In the genomic region with DNA sequence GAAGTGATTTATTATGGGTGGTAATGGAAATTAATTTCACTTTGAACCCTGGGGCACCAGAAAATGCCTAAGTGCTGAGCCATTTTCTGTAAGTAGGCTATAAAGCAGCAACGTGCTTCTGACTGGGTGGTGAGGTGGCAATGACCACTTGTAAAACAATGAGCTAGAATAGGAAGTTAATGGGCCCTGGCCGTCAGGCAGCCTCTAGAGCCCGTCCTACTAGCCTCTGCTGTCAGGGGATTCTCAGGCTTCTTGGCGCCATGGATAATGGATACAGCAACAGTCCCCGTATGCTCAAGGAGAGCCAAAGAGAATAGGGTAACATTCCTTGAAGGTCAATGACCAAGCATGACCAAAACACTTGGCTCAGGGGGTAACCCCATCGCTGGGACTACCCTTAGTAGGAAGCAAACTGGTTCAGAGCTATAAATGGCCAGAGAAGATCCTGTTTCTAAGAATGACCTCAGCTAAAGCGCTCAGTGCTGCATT, we compare ENCODE assay signal across 26 mouse cellular contexts.
A peak's percentile ranks its signal among the peaks of the same experiment; 100 is the strongest.
DNase-seq lines count a peak whose midpoint lies in the region; ATAC-seq and TF ChIP-seq lines count a peak whose summit lies in the region.
"Had no signal": no experiment of that assay in that cellular context is flagged by ENCODE, and none has a peak within 500 bp of the region (broad histone marks: within the 10 kb centered on the region; RNA-seq: fewer than 3 reads in every experiment).

No protein-coding gene starts in this region.

- no peaks in the 10 kb centered on the region for H3K36me3 ChIP-seq in kidney, postnatal 0 days (ENCODE audit: insufficient read depth, low read length)
- H3K36me3 ChIP-seq in myocyte (ENCODE audit: control insufficient read depth, insufficient read depth) = no peaks in the 10 kb centered on the region
- H3K36me3 ChIP-seq: embryonic facial prominence, embryonic 12.5 days; forebrain, embryonic 12.5 days; heart, embryonic 10.5 days; hindbrain, embryonic 15.5 days; intestine, embryonic 15.5 days; midbrain, embryonic 12.5 days had no signal

- TF ChIP-seq POLR2A in myocyte (IDR thresholded peaks at IDR 0.05; ENCODE audit: insufficient read length, low read depth) = peak; percentile 24

- H3K9me3 ChIP-seq in kidney, postnatal 0 days (replicated peaks; ENCODE audit: low read length) = no peaks in the 10 kb centered on the region
- H3K9me3 ChIP-seq: embryonic facial prominence, embryonic 12.5 days; forebrain, embryonic 12.5 days; heart, embryonic 10.5 days; hindbrain, embryonic 15.5 days; intestine, embryonic 15.5 days; midbrain, embryonic 12.5 days had no signal

- no peaks in the 10 kb centered on the region for H3K79me2 ChIP-seq in myocyte (ENCODE audit: control insufficient read depth, insufficient read depth)

- TF ChIP-seq CTCF in kidney, postnatal 0 days (IDR thresholded peaks at IDR 0.05; ENCODE audit: low read depth) = no peak

- no peak overlapping the region for H3K27ac ChIP-seq in kidney, postnatal 0 days
- H3K27ac ChIP-seq: embryonic facial prominence, embryonic 12.5 days; forebrain, embryonic 12.5 days; heart, embryonic 10.5 days; hindbrain, embryonic 15.5 days; intestine, embryonic 15.5 days; left cerebral cortex, adult 2 months; midbrain, embryonic 12.5 days had no signal

- H3K4me2 ChIP-seq in kidney, postnatal 0 days (ENCODE audit: low read length) = no peak overlapping the region
- H3K4me2 ChIP-seq in myocyte (ENCODE audit: low read depth) = peak overlapping the region; percentile 78
- H3K4me2 ChIP-seq: embryonic facial prominence, embryonic 12.5 days; forebrain, embryonic 12.5 days; hindbrain, embryonic 15.5 days; intestine, embryonic 15.5 days; liver, embryonic 11.5 days; midbrain, embryonic 12.5 days had no signal

- no peak overlapping the region for H3K4me3 ChIP-seq in kidney, postnatal 0 days (replicated peaks; ENCODE audit: low read depth, low read length)
- peak overlapping the region; percentile 9 for H3K4me3 ChIP-seq in myocyte
- H3K4me3 ChIP-seq: embryonic facial prominence, embryonic 12.5 days; erythroblast, embryonic 14.5 days; forebrain, embryonic 12.5 days; heart, embryonic 10.5 days; hindbrain, embryonic 15.5 days; intestine, embryonic 15.5 days; left cerebral cortex, adult 2 months; midbrain, embryonic 12.5 days had no signal

- no peak overlapping the region for H3K9ac ChIP-seq in kidney, postnatal 0 days (ENCODE audit: low read depth, low read length)
- H3K9ac ChIP-seq: embryonic facial prominence, embryonic 12.5 days; forebrain, embryonic 12.5 days; hindbrain, embryonic 15.5 days; intestine, embryonic 15.5 days; midbrain, embryonic 12.5 days had no signal

- 0 out of 2 replicates have a peak, but pooled peaks have one; percentile 29 for ATAC-seq in kidney, postnatal 0 days (replicated peaks; ENCODE audit: low FRiP score, low read depth)
- ATAC-seq: intestine, embryonic 15.5 days had no signal

- no peaks in the 10 kb centered on the region for H3K27me3 ChIP-seq in kidney, postnatal 0 days (ENCODE audit: insufficient read depth, low read length)
- no peaks in the 10 kb centered on the region for H3K27me3 ChIP-seq in myocyte (ENCODE audit: control insufficient read depth, insufficient read depth, insufficient read length)
- H3K27me3 ChIP-seq: embryonic facial prominence, embryonic 12.5 days; forebrain, embryonic 12.5 days; hindbrain, embryonic 15.5 days; intestine, embryonic 15.5 days; midbrain, embryonic 12.5 days had no signal

- intact Hi-C loops in gastrocnemius, postnatal 14 days (cut with DNase I; ENCODE audit: low total_unique reads) = no loop called here

- peak; percentile 28 for DNase-seq in gastrocnemius, adult 18-20 months (ENCODE audit: low spot score)
- no peak for DNase-seq in gastrocnemius, postnatal 14 days
- DNase-seq in kidney, postnatal 0 days (ENCODE audit: low spot score) = no peak
- DNase-seq in kidney, postnatal 25 days = no peak
- peak; percentile 80 for DNase-seq in NIH3T3 (ENCODE audit: low read depth)
- no peak for DNase-seq in cerebellum, adult 11 months
- no peak for DNase-seq in left cerebral cortex, adult 8-10 months (ENCODE audit: low spot score in 2 of 2)
- DNase-seq: adrenal gland, postnatal 14 days; B cell, adult 2 months; cerebellum, adult 9-10 months; kidney, adult 9 months; left cerebral cortex, postnatal 4 days; lung, adult 2 months; lung, postnatal 14 days; right cerebral cortex, postnatal 14 days; thymus, postnatal 14 days had no signal

- 23% methylated on average over 7 of the region's 7 CpGs for WGBS in kidney, postnatal 0 days

- no peaks in the 10 kb centered on the region for H3K4me1 ChIP-seq in kidney, postnatal 0 days (replicated peaks; ENCODE audit: insufficient read depth, low read length)
- H3K4me1 ChIP-seq: embryonic facial prominence, embryonic 12.5 days; forebrain, embryonic 12.5 days; heart, embryonic 10.5 days; hindbrain, embryonic 15.5 days; intestine, embryonic 15.5 days; midbrain, embryonic 12.5 days had no signal

- no peak overlapping the region for H3ac ChIP-seq in myocyte (ENCODE audit: control insufficient read depth, insufficient read length)

TF ChIP-seq in myocyte, 11 proteins besides CTCF, POLR2A, EP300 and RAD21:
- TF ChIP-seq TCF12 (IDR thresholded peaks at IDR 0.05; ENCODE audit: insufficient read depth, poor library complexity, severe bottlenecking) (no peak), MAX (IDR thresholded peaks at IDR 0.05; ENCODE audit: low read depth) (no peak), MYOG (IDR thresholded peaks at IDR 0.05; ENCODE audit: control insufficient read depth in 1 of 3, insufficient read depth in 1 of 3, insufficient read length in 2 of 3, low read depth in 2 of 3) (no peak), POLR2AphosphoS2 (IDR thresholded peaks at IDR 0.05; ENCODE audit: insufficient read length, low read depth) (no peak), SRF (IDR thresholded peaks at IDR 0.05; ENCODE audit: control insufficient read depth, insufficient read length, low read depth) (no peak), TCF3 (IDR thresholded peaks at IDR 0.05; ENCODE audit: insufficient read length, low read depth) (no peak), USF1 (IDR thresholded peaks at IDR 0.05; ENCODE audit: low read depth) (no peak), CEBPB (IDR thresholded peaks at IDR 0.05; ENCODE audit: insufficient read depth, poor library complexity, severe bottlenecking) (no peak), REST (IDR thresholded peaks at IDR 0.05; ENCODE audit: insufficient read depth, insufficient read length) (no peak), MYOD1 (IDR thresholded peaks at IDR 0.05; ENCODE audit: control insufficient read depth in 1 of 3, insufficient read length in 2 of 3, low read depth in 2 of 3) (no peak), E2F4 (IDR thresholded peaks at IDR 0.05; ENCODE audit: insufficient read depth) (no peak)

Comparison
In these comparisons a context has a peak if more than half of its experiments do, and no peak if none do; other contexts are left out.
1. DNase-seq: peak in gastrocnemius, adult 18-20 months (single experiment) and NIH3T3 (single experiment); none in gastrocnemius, postnatal 14 days (single experiment), kidney, postnatal 0 days (single experiment), kidney, postnatal 25 days (0 of 2), cerebellum, adult 11 months (single experiment) and left cerebral cortex, adult 8-10 months (0 of 2).